Mouse (Mus musculus): ENCODE data around the gene Gdf1. TPM values are rescaled to one million over a fixed set of nuclear protein-coding genes. Genes with fewer than 3 reads are reported as not detected.
A peak's percentile ranks its signal among the peaks of the same experiment; 100 is the strongest.

The Gdf1 gene
- polyA plus RNA-seq, 2 experiments from 2014 or later, result 0.71 TPM; not detected in 1

DNA sequence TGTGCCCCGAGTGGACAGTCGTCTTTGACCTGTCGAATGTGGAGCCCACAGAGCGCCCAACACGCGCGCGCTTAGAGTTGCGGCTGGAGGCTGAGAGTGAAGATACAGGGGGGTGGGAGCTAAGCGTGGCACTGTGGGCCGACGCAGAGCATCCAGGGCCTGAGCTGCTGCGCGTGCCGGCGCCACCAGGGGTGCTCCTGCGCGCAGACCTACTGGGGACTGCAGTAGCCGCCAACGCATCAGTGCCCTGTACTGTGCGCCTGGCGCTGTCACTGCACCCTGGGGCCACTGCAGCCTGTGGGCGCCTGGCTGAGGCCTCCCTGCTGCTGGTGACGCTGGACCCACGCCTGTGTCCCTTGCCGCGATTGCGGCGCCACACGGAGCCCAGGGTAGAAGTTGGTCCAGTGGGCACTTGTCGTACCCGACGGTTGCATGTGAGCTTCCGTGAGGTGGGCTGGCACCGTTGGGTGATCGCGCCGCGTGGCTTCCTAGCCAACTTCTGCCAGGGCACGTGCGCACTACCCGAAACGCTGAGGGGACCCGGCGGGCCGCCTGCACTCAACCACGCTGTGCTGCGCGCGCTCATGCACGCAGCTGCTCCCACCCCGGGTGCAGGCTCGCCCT lies 1.2 kb downstream of the Gdf1 start:
- ATAC-seq, result no peak

DNA sequence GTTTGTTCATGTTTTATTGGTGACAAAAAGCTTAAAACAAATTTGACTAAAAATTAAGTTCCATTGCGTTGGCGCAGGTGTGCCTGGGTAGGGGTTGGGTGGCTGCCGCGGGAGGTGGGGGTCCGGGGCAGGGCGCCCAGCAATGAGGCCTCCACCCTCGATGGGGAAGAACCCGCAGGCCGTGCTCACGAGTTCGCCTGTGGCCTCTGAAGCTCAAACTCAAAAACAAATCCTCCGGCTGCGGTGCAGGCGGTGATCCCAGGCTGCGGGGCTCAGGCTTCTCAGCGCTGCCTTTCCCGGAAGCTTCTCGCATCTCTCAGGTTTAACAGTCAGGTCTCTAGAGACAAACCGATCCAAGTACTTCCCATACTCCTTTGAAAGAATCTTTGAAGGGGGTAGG lies 1.9 kb downstream of the Gdf1 start:
- no peak for ATAC-seq

DNA sequence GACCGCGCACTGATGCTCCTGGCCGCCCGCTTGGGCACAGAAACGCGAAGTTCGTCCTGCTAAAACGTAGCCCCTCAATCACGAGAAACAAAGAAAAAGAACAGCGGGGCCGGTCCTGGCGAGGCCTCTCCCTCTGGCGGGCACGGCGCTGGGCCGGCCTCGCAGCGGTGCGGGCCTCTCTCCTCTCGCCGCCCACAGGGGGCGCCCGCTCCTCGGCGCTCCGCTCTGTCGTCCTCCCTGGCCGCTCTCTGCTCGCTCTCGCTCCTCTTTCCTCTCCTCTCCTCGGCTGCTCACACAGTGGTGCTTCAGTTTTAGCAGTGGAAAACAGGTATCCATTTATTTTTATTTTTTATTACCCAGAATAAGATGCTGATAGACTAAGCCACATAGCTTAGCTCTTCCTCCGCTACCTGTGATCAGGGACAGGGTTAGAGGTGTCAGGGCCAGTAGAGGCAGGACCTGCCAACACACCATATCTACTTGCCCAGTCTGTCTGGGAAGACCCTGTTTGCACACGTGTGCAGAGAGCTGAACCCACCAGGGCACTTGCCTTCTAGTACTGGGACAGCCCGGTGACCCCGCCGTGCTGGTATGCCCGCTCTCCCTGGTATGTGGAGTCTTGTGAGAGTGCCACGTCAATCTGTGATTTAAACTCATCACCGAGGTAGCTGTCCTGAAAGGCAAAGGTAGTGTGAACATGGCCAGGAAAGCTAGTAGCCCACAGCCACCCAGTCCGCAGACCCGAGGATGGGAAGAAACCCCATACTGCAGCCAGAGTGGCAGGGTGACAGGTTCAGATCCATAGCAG lies 2.7 kb downstream of the Gdf1 start:
- no peak for ATAC-seq

DNA sequence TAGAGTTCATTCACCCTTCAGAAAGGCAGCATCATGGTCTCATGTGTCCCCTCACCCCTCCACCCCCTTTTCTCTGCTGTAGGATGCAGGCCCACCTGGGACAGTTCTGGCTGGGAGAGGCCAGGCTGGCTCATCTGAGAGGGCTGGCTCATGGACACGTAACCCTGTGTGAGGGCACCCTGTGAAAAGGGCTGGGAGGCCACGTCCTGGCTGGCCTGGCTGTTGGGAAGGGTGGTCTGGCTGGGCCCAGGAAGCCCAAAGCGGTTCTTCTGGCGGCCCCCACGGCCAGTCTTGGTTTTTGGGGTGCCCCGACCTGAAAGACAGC lies 3.2 kb downstream of the Gdf1 start:
- ATAC-seq, result no peak

DNA sequence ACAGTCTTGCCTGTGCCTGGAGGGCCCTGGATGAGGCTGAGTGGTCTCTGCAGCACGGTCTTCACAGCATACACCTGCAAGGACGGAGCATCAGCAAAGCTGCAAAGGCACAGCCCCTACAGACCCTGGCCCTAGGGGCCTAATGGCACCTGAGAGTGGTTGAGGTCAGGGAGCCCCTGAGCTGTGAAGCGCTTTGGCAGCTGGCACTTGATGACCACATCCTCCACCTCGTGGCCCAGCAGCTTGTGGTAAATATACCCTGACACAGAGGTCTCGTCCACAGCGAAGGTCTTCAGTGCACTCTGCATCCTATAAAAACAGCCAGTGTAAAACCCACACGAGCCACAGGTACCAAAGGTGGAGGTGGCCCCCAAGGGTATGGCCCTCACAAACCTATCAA lies 9.3 kb downstream of the Gdf1 start:
- no peak for ATAC-seq

DNA sequence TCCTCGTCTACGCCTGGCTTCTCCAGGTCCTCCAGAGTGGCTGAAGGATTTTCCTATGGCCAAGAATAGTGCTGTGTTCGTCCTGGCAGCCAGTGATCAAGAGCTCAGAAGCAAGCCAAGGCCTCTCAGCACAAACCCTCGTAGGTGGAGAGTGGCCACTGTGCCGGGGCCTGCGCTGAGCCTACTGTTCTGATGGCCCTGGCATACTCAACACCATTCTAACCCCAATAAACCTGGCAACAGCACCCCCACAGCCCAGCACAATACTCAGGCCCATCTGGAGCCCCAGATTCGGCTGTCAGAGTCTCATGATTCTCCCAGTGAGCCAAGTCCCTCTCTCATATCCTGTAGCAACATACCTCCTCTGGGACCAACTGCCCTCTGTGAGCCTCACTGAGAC lies 11.0 kb downstream of the Gdf1 start:
- ATAC-seq, result no peak

DNA sequence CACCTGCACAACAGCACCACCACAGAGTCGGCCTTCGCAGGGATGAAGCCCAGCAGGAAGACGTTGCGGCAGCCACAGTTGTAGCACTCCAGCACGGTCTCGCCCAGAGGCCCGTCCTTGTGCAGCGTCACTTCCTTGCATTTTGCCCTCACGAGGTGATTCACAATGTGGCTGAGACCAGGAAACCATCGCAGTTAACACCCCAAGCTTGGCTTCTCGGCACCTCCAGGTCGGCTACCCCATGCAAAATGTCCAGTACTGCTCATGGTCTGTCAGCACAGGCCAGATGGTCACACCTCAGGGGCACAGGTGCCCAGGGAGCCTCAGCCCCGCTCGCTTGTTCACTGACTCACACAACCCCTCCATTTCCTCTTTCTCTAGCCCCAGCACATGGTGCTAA lies 12.4 kb downstream of the Gdf1 start:
- no peak for ATAC-seq

DNA sequence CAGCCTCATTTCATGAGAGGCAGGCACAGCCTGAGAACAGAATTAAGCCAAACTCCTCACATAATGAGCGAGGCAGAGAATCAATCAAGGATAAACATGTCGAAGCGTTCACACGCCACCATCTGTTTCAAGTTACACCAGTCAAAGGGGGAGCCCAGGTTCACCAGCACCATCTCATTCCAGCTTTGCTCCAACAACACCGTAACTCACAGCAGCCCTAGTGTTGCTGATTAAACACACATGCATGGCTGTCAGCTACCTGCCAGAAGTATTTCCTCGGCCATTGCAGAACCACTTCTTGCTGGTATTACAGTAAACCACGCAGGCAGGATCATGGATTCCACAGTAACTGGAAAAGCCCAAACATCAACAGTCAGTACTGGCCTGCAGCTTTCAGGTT lies 13.5 kb downstream of the Gdf1 start:
- no peak for ATAC-seq

DNA sequence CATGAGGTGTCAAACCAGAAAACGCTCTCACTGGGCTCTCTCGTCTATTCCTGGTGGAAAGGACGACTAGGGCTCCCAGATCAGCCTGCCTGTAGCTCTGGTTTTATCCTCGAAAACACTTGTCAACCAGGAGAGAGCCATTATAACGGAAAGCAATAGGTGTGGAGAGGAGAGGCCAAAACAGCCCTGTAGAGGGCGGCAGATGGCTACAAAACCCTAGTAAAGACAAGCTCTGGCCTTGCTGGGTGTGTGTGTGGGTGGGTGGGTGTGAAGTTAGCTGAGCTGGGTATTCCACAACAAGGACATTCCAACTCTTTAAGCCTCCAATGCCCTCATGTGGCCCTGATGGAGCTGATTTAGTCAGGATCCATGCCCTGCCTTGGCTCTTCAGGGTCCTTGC lies 14.1 kb downstream of the Gdf1 start:
- ATAC-seq, result no peak

DNA sequence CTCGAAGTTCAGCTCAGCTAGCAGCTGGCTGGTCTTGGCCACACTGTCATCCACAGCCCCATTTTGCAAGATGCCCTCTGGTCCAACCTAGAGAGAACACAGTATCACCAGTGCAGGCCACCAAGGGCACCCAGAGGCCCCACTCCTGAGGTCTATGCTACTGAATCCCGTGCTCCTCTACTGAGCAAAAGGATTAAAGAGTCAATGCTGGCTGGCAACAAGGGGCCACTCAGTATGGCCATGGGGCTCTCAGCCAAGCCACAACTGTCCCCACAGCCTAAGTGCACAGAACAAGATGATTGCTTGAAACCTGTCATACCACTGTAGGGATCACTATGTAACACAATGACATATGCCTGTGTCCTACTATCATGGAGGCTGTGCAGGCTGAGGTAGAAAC lies 14.7 kb downstream of the Gdf1 start:
- ATAC-seq, result no peak

DNA sequence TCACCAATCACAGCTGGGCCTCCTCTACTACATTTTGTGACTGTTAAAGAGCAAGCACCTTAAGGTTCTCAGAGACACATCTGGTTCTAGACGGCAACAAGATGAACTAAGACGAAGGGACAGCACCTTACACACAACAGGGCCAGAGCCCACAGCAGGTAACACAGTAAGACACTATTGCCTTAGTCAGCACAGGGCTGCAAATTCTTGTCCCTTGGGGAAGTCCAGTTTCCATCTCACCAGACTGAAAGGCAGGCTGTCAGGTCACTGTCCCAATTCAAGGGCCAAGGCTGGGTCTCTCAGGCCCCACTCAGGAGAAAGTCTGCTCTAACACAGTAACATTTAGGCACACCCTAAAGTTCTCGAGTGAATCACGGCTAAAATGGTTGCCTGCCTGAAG lies 17.8 kb downstream of the Gdf1 start:
- no peak for ATAC-seq

DNA sequence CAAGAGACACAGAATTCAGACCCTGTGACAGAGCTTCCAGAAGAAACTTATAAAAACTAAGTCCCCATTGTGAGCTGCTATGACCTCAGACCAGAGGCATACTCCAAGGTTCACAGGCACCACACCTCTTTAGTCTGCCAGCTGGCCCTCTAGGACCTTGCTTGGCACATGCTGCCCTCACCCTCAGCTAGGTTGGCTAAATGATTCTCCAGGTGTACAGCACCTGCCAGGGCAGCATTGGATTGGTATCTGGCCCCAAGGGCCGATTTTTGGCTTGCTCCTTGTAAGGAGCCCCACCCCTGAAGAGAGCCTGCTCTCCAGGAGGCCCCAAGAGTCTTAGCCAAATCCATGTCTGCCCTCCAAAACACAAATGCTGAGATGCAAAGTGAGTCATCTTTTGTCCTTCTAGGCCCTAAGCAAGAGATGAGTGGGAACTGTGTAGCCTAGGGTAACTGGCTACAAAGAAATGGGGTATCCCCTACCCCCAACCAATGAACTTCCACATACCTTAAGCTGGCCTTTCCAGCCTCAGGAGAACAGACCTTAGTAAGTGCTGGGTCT lies 18.3 kb downstream of the Gdf1 start:
- ATAC-seq, result no peak

DNA sequence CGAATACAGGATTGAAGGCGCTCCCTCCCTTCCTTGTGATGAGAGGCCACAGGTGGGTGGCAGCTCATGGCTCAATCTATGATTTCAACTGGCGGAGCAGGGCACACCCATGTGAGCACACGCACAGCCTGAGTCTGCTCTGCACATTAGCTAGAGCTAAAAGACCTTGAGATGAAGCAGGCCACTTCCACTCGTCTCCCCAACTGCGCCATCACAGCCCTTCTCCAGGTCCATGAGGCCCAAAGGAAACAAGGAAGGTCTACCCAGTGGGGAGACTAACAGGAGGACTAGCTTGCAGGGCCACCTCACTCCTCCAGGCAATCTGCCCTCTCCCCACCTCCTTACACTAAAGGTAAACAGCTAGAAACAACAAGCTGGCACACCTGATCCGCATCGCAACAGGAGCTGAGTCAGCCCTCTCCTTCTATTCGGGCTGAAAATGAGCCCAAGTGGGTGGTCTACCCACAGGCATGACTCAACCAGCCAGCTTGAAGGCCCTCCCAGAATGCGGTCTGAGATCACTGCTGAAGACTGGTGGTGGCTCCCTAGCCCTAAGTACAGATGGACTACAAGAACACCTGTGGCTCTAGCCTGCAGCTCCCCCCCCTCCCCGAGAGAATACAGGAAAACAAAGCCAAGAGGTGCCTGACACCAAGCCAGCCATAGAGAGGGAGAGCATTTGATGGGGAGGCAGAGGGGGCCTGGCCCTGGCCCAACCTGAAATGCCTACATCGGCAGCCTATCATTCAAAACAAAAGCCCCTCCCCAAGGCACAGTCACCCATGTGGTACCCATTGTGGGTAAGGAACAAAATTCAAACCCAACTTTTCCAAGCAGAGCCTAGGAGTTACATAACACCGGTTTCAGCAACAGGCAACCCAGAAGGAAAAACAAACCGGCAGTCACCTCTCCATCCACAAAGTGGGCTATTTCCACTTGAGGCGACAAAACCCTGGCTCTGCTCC lies 21.7 kb downstream of the Gdf1 start:
- ATAC-seq, result no peak

DNA sequence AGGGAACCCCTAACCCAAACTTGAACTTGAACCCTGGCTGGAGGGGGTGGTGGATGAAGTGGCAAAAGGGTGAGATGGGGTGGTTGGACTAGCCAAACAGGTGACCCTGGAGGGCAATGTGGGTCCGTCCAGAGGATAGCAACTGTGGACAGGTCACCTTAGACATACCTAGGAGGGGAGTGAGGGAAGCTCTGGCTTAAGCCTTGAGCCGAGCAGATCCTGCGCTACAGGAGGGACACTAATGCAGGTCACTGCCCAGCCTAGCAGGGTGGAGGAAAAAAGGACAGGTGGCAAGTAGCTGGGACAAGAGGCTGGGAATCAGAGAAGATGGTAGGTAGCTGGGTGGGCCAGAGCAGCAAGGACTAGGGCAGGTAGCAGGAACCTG lies 22.4 kb downstream of the Gdf1 start:
- no peak for ATAC-seq

DNA sequence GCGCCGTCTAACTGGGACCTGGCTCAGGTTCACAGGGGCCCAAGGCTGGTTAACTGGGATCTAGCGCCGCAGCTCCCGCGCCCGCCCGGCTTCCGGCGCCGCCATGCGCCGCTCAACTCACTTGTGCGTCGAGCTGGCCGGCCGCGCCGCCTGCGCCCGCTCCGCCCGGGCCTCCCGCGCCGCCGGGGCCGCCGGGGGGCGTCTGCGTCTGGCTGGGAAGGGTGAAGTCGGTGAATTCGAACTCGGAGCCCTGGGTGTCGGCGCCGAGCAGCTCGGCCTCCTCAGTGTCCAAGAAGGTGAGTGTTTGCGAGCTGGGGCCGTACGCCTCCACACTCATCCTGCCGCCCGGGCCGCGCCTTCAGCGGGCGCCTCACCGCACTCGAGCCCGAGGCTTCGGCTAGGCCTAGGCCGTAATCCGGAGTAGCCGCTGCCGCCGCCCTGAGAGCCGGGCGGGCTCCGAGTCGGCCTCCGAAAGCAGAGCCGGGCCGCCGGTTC lies 23.1 kb downstream of the Gdf1 start:
- ATAC-seq, result peak; percentile 49

DNA sequence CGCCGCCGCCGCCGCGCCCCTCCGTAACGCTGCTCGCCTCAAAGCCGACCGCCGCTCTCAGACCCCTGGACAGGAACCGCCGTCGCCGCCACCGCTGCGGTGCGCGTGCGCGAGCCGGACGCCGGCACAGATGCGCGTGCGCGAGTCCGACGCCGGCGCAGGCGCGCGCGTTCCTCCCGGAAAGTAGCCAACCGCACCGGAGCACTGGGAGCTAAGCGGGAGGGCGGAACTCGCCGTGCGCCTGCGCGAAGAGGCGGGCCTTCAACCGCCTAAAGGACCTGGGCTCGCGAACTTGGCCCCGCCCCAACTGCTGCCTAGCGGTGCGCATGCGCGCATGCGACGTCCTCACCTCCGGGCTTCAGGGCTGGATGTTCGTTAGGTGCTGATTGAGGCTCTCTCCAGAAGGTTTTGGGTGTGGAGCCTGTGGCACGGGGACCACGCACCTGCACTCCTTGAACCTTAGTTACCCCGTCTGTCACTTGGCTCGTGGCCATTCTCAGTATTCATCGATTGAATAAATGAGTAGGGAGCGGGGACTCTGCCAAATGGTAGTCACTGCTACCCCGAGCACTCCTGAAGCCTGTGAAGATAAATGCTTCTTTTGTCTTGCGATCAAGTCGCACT lies 23.7 kb downstream of the Gdf1 start, which contains the start of gene Upf1:
Gene Upf1 (minus strand): TSS at position 85 of the 624 bp plus-strand sequence.
- ATAC-seq, result peak; percentile 85

DNA sequence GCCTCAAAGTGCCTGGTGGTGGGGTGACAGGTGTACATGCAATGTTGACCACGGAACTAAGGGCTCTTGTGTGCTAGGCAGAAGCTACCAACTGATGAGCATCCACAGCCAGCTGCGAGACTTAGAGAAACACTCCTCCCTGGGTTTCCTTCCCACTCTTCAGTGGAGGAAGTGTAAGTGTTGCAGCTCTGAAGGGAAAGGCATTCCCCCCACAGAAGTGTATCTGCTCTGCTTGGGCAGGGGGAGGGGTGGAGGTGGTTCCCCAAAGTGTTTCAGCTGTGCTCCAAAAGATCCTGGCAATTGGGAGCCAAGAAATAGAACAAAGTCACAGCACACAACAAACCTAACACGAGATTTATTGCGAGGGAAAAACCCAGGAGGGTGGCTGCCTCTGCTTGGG lies 24.4 kb downstream of the Gdf1 start:
- no peak for ATAC-seq

DNA sequence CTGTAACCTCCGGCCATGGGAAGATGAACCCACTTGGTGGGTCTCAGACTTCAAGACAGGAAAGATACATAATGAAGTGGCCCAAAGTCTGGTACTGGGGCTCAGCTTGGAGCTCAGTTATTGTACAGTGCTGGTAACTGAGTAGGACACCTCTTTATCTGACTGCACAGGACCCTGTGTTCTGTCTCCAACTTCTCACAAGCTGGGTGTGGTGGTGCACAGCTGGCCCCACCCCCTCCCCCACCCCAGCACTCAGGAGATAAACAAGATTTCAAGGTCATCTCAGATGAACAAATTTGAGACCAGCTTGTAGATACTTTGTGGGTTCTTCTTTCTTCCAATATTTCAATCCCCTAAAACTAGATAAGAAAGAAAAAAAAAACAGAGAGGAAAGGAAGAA lies 26.5 kb downstream of the Gdf1 start:
- no peak for ATAC-seq

DNA sequence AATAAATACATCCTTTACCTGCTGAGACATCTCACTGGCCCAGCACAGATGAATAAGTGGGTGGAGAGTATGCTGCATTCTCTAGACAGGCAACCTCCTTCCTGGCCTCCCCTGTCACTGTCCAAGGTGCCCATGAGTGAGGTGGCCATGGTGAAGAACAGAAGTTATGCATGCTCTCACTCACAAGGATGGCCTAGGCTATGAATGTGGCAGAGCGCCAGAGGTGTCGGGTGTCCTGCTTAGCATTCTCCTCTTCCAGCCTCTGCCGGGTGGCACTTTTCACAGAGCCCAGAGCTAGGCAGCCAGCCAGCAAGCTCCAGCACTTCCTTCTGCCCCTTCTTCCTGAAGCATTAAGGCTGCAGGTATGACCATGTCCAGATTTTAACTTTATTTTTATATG lies 29.8 kb downstream of the Gdf1 start:
- ATAC-seq, result no peak

DNA sequence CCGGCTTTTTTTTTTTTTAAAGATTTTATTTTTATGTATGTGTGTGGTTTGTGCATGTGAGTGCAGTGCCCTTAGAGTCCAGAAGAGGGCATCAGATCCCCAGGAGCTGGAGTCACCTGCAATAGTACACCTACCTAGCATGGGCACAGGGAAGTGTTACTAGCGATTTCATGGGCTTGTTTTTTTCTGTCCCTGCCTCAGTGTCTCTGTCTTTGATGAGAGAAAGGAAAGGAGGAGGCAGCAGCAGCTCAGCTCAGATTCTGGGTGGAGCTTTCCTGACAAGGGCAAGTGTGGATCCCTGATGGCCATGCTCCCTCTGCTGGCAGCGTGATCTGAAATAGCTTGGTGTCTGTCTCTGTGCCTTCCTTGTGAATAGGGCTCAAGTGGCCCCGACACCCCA lies 31.2 kb downstream of the Gdf1 start:
- no peak for ATAC-seq

DNA sequence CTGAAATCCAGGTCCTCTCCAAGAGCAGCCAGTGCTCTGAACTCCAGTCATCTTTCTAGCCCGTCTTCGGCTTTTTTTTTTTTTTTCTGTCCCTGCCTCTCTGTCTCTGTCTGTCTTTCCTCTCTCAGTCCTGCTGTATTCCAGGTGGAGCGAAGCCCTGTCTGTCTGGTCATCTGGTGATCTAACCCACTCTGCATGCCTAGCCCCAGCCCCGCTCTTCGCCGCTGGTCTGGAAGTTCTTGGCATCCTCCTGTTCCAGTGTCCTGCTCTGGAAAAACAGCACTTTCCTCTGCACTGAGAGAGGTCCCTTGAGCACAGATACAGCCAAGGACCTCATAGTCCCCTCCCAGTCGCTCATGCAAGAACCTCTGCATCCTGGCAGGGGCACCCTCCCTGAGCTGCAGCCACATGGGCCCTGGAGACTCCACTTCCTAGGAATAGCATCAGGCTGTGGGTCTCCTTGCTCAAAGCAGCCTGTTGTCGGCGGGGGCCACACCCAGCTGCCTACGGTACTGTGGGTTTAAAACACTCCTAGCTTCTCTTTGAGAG lies 31.9 kb downstream of the Gdf1 start:
- no peak for ATAC-seq

DNA sequence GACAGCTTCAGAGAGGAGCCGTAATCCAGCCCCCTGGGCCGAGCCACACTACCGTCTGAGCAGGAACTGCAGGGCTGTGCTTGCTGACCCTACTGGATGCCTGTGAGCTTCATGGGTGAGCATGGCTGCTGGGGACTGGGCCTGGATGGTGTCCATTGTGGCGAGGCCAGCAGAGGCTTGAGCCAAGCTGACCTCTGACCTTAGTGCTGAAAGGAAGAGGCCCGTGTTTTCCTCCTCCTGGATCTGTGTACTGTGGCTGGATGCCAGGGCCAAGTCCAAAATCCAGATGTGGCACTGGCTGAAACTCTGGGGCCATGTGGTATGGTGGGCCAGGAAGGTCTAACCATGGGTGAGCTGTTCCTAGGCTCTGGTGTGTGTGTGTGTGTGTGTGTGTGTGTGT lies 34.4 kb downstream of the Gdf1 start:
- ATAC-seq, result no peak

Data from CD4-positive, CD25-positive, alpha-beta regulatory T cell, adult 4 months (primary cell).